Mouse (Mus musculus) c-Kit-negative CD71-positive TER-119-positive erythroid progenitor cells, embryonic 14.5 days (primary cell): ENCODE data around the gene Prkab1.

Source experiments
- DNase-seq: peaks from one replicate; pipeline ENCODE4 v3.0.0-alpha.2; 2013; ENCODE audit warnings: low read depth, low spot score

Gene Prkab1

DNA sequence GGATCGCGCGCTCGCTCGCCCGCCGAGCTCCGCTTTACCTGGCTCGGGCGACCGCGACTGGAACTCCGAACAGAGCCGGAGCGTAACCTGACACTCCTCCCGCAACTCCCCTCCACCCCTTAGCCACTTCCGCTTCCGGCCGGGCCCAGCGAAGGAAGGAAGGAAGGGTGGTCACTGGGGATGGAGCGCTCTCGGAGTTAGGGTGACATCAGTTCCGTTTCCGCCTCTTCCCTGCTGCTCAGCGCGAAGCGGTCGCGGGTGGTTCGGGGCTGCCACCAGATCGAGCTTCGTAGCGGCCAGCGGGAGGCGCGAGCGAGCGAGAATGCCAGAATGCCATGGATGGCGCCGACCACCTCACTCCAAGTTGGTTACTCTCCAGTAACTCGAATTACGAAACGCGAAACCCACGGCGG lies at the start of gene Prkab1:
Gene Prkab1 (minus strand): TSS at position 182 of the 413 bp plus-strand sequence.
- DNase-seq, result peak; percentile 80

DNA sequence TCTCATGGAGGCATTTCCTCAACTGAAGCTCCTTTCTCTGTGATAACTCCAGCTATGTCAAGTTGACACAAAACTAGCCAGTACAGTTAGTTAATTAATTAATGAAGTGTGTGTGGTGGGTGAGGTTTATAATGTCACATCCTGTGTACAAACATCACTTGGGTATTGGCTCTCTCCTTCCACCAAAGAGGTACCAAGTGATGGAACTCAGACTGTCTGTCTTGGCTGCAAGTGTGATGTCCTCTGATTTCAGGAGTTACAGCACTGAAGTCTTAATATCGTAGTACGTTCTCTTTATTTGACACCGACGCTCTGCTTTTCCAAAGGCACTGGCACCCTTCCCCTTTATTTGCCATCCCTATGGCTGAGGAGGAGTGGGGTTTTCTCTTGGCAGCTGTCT lies 45.3 kb upstream of the Prkab1 start:
- no peak for DNase-seq

- DNase-seq, result no peak
Measured at GRCm38 (mm10) chr5:116052826-116053225, 28.5 kb upstream of the Prkab1 start.

DNA sequence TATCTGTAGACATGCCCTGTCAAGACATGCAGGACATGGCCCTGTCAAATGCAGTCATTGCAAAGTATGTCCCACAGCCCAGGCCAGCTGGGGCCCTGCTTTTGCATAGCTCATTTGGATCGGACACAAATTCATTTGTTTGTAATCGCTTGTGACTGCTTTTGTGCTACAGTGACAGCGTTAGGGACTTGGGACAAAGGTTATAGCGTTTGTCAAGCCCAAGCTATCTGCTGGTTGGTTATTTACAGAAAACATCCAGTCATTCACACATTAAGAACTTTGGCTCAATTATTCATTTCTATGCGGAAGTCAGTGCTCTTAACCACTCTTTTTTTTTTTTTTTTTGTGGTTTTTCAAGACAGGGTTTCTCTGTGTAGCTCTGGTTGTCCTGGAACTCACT lies 27.9 kb upstream of the Prkab1 start:
- no peak for DNase-seq

DNA sequence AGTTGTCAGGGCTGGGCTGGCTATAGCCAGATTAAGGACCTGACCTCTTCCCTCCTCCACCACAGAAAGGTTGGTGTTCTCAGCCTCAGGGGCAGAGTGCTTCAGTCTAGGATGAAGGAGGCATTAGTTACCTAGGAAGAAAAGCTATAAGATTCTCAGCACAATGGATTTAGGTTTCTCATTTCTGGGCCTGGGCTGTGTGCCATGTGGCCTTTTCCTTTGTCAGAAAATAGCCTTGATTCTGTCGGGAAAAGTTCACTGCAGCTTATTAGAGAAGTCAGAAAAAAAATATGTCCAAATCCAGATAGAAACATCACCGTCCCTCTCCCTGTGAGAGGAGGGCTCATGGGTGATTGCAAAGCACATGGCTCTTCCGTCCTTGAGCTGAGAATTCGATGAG lies 25.5 kb upstream of the Prkab1 start:
- DNase-seq, result no peak

GRCm38 (mm10) chr5:116048321-116048720 lies 24.0 kb upstream of the Prkab1 start:
- DNase-seq, result no peak

- DNase-seq, result no peak
Measured at GRCm38 (mm10) chr5:116046246-116046645, 21.9 kb upstream of the Prkab1 start.

DNA sequence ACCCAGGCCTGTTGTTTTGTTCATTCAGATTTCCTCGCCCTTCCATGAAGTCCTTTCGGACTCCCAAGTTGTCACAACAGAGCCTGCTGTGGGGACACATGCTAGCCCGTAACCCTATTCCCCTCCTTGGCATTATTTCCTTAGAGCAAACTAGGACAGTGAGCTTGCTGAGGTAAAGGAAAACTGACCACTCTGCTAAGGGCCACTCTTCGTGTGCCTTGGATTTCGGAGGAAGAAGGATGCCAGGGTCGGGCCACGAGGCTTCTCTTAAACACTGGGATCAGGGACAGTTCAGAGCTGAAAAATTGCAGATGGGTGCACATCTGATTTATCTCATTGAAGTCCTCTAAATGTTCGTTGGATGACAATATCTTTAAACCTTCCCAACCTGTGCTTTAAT lies 21.3 kb upstream of the Prkab1 start:
- no peak for DNase-seq

DNA sequence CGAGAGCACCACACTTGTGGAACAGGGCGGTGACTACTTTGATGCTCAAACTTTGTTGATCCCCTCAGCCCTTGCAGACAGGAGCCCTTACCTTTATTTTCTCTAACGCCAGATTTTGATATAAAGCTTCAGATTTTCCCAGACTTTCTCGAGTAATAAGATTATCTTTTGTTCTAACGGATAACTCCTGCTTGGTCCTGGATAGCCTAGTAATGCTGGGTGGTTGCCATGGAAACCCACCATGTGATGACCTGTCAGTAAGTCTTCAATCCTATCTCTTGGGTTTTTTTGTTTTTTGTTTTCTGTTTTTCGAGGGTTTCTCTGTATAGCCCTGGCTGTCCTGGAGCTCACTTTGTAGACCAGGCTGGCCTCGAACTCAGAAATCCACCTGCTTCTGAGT lies 17.9 kb upstream of the Prkab1 start:
- no peak for DNase-seq

DNA sequence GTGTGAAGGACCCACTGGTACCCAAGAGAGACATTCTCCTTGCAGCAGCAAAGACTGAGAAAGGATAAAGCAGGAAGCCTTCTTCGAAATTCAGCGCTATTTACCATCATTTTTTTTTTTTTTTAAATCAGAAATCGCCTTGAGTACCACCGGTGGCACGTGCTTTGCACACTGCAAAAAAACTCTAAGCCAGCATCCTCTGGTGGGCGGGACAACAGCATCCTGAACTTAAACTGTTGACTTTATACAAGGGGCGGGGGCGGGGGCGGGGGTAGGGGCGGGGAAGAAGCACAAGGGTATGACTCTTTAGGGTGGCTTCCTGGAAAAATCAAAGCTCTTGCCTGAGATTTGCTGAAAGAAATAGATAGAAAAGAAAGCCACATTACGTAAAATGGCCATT lies 15.4 kb upstream of the Prkab1 start:
- DNase-seq, result no peak

DNA sequence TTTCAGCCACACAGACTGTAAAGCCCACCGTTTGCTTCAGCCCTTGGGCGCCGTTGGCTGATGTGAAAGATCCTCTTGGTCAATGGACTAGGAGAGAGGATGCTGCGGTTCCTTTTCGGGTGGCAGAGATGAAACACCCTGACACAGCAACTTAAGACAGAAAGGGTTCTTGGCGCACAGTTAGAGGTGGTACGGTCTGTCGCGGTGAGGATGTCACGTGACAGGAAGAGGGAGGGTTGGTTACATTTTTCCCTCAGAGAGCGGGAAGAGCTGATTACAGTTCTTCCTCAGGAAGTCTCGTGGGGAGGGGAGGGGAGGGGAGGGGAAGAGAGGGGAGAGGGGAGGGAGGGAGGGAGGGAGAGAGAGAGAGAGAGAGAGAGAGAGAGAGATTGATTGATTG lies 13.4 kb upstream of the Prkab1 start:
- DNase-seq, result no peak

GRCm38 (mm10) chr5:116036465-116036864 lies 12.2 kb upstream of the Prkab1 start:
- no peak for DNase-seq

- peak; percentile 90 for DNase-seq
Measured at GRCm38 (mm10) chr5:116031190-116031577, 6.9 kb upstream of the Prkab1 start.

GRCm38 (mm10) chr5:116030566-116031189 lies 6.4 kb upstream of the Prkab1 start:
- no peak for DNase-seq

- DNase-seq, result no peak
Measured at GRCm38 (mm10) chr5:116029071-116029470, 4.8 kb upstream of the Prkab1 start.

DNA sequence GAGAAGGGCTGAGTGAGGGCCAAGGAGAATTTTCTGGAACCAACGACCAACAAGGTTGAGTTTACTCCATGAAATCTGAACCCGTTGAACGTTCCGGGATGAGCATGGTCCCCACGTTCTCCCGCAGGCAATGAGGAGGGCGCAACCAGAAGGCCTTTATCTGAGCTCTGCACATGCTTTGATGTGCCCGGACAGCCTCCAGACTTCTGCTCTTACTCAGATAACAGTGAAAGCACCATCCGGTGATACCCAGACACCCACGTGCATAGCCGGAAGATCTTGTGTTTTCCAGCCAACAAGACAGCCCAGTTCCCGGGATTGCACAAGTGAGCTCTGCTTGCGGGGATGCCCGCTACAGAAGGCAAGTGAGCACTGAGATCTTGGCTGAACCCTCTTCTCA lies 2.3 kb upstream of the Prkab1 start:
- DNase-seq, result peak; percentile 88

GRCm38 (mm10) chr5:116026107-116026506 lies 1.8 kb upstream of the Prkab1 start:
- peak; percentile 68 for DNase-seq

GRCm38 (mm10) chr5:116023821-116024284 lies 455 bp downstream of the Prkab1 start:
- no peak for DNase-seq

GRCm38 (mm10) chr5:116023251-116023661 lies 1.1 kb downstream of the Prkab1 start:
- no peak for DNase-seq

- DNase-seq, result no peak
Measured at GRCm38 (mm10) chr5:116022658-116023200, 1.6 kb downstream of the Prkab1 start.

- no peak for DNase-seq
Measured at GRCm38 (mm10) chr5:116022131-116022530, 2.2 kb downstream of the Prkab1 start.

DNA sequence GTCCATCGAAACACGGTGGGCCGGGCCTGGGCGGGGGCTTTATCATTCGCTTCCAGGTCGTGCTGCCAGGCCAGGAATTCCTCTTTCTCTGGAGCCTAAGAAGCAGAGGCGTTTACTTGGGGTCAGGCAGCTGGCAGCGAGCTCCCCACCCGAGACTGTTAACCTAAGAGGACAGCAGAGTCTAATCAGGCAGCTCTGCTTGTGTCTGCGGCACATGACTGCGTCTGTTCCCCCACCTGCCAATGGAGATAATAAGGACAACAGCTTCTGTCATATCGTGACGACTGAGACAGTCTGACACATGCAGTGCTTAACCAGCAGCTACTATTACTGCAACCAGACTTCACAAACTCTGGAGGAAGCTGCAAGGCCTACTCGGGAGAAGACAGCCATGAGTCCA lies 2.8 kb downstream of the Prkab1 start:
- DNase-seq, result peak; percentile 61

GRCm38 (mm10) chr5:116019371-116019770 lies 4.9 kb downstream of the Prkab1 start:
- no peak for DNase-seq

DNA sequence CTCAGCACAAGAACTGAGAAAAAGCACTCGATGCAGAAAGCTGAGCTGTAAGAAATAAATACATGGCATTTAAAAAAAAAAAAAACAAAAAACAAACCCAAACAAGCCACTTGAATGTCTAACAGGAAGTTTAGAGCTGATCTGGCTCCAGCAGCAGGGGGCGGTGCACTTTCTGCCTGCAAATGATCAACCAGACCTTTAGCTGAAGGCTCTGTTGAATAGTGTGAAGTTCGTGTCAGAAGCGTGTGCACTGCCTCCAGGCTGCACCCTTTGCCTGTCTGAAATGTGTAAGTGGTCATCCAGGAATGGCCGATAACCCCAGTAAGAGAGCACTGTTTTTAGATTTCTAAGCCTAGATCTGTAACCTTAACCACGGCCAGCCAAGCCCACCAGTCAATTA lies 5.5 kb downstream of the Prkab1 start:
- no peak for DNase-seq
